Mouse (Mus musculus) liver, embryonic 14.5 days (tissue): Measurements from ENCODE around the gene Havcr2.

ENCODE experiments used
- CTCF ChIP-seq: IDR thresholded peaks from 2 replicates; pipeline ENCODE4 v1.5.1; 2016; ENCODE audit warnings: antibody characterized with exemption, low read depth, control low read depth
- EP300 ChIP-seq: IDR thresholded peaks from 2 replicates; pipeline ENCODE4 v1.6.1; 2016; ENCODE audit warnings: antibody characterized with exemption, low read depth

GRCm38 (mm10) chr11:46507146-46507545 is 52.4 kb downstream of the Havcr2 start:
- TF ChIP-seq CTCF = no peak
- TF ChIP-seq EP300 = no peak
